12 mouse cellular contexts compared by ENCODE assay signal in genomic region chr5:123222346-123223050, GRCm38 (mm10). TPM values are rescaled to one million over a fixed set of nuclear protein-coding genes. Genes with fewer than 3 reads are reported as not detected.
"Had no signal": no experiment of that assay in that cellular context is flagged by ENCODE, and none has a peak within 500 bp of the region (broad histone marks: within the 10 kb centered on the region; RNA-seq: fewer than 3 reads in every experiment).

No protein-coding gene starts in this region.

RNA-seq across cellular contexts. Expression of gene Hpd, which starts 40.0 kb away (rescaled TPM):
- total RNA-seq: layer of hippocampus, adult 18-20 months; layer of hippocampus, postnatal 14 days; left cerebral cortex, adult 8-10 months; left cerebral cortex, postnatal 14 days; left cerebral cortex, postnatal 4 days; midbrain, postnatal 0 days had no signal
- polyA plus RNA-seq: limb, embryonic 12.5 days; limb, embryonic 15.5 days; midbrain, embryonic 11.5 days; midbrain, embryonic 14.5 days; midbrain, postnatal 0 days; neural tube, embryonic 11.5 days; neural tube, embryonic 14.5 days had no signal
